Mouse (Mus musculus): ENCODE measurements around the gene Carmil3.

GRCm38 (mm10) chr14:55497449-55497821, 7.0 kb downstream of the Carmil3 start:
- TF ChIP-seq E2F4 (IDR thresholded peaks at IDR 0.05; ENCODE audit: insufficient read depth) (no peak), POLR2A (IDR thresholded peaks at IDR 0.05; ENCODE audit: insufficient read length, low read depth) (no peak), MAX (IDR thresholded peaks at IDR 0.05; ENCODE audit: low read depth) (no peak), REST (IDR thresholded peaks at IDR 0.05; ENCODE audit: insufficient read depth, insufficient read length) (no peak), TCF12 (IDR thresholded peaks at IDR 0.05; ENCODE audit: insufficient read depth, poor library complexity, severe bottlenecking) (no peak), USF1 (IDR thresholded peaks at IDR 0.05; ENCODE audit: low read depth) (no peak), CEBPB (IDR thresholded peaks at IDR 0.05; ENCODE audit: insufficient read depth, poor library complexity, severe bottlenecking) (no peak), POLR2AphosphoS2 (IDR thresholded peaks at IDR 0.05; ENCODE audit: insufficient read length, low read depth) (no peak), SRF (IDR thresholded peaks at IDR 0.05; ENCODE audit: control insufficient read depth, insufficient read length, low read depth) (no peak), MYOD1 (IDR thresholded peaks at IDR 0.05; ENCODE audit: control insufficient read depth in 1 of 3, insufficient read length in 2 of 3, low read depth in 2 of 3) (no peak), TCF3 (IDR thresholded peaks at IDR 0.05; ENCODE audit: insufficient read length, low read depth) (no peak)

Measured in myocyte (in vitro differentiated cells).